Comparison of ENCODE assay signal across 8 mouse cellular contexts in the genomic region with DNA sequence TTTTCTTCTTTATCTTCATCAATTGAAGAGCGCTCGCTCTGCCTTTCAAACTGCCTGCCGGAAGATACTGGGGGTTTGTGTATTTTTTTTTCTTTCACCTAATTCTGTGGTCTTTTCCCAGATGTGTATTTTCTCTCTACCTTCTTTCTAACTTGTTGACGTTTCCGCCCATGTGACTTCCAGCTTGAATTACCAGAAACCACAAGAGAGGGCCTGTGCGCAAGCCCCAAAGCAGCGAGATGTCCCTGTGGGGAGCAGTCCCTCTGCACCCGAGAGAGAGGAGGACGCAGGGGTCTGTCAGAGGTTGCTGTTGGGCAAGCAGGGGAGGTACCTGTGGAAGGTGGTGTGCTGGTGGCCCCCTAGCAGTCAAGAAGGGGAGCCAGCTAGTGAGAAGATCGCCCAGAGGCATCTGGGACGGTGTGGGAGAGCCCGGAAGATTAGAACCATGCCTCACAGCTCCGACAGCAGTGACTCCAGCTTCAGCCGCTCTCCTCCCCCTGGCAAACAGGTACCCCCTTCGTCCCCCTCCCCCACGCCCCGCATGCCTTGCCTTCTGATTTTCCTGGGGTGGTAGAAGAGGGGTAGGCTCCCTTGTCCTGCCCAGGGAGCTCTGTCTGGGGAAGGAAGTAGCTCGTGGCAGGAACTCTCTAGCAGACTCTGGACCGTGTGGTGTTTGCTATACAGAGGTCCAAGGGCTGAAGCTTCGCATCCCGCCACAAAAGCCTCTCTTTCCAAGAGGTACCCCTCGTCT. TPM values are rescaled to one million over a fixed set of nuclear protein-coding genes. Genes with fewer than 3 reads are reported as not detected.
DNase-seq lines count a peak whose midpoint lies in the region; ATAC-seq lines count a peak whose summit lies in the region.

Gene Batf (plus strand): TSS at position 204 of the 751 bp plus-strand sequence.

- peak; percentile 66 for DNase-seq in spleen, postnatal 36 days (ENCODE audit: low spot score in 2 of 2)
- no peak for DNase-seq in adrenal gland, postnatal 10 days
- DNase-seq in right cerebral cortex, postnatal 25 days: no peak
- DNase-seq in adrenal gland, postnatal 25 days: no peak

- no peak within 1 kb of the TSS for H3K9ac ChIP-seq in midbrain, embryonic 15.5 days
- H3K9ac ChIP-seq in midbrain, embryonic 16.5 days (ENCODE audit: low read depth, low read length): no peak within 1 kb of the TSS
- peak within 1 kb of the TSS; percentile 66 for H3K9ac ChIP-seq in heart, embryonic 16.5 days (ENCODE audit: low read length)
- H3K9ac ChIP-seq in liver, embryonic 16.5 days (ENCODE audit: low read depth, low read length): no peak within 1 kb of the TSS

- no peak within 1 kb of the TSS for H3K4me3 ChIP-seq in midbrain, embryonic 15.5 days
- H3K4me3 ChIP-seq in midbrain, embryonic 16.5 days (ENCODE audit: low read depth, low read length): no peak within 1 kb of the TSS
- H3K4me3 ChIP-seq in heart, embryonic 16.5 days (ENCODE audit: low read length): peak within 1 kb of the TSS; percentile 45
- H3K4me3 ChIP-seq in liver, embryonic 16.5 days (ENCODE audit: low read depth, low read length): peak within 1 kb of the TSS; percentile 48

- H3K9me3 ChIP-seq in midbrain, embryonic 15.5 days: no peaks in the 10 kb centered on the region
- H3K9me3 ChIP-seq in midbrain, embryonic 16.5 days (replicated peaks; ENCODE audit: control insufficient read depth, low read length, poor library complexity, severe bottlenecking): no peaks in the 10 kb centered on the region
- no peaks in the 10 kb centered on the region; the same call in 1 of the 2 replicates for H3K9me3 ChIP-seq in heart, embryonic 16.5 days (replicated peaks; ENCODE audit: control insufficient read depth, low read length)
- H3K9me3 ChIP-seq in liver, embryonic 16.5 days (replicated peaks; ENCODE audit: control insufficient read depth, low read length): no peaks in the 10 kb centered on the region

- no peaks in the 10 kb centered on the region for H3K27me3 ChIP-seq in midbrain, embryonic 15.5 days (replicated peaks)
- H3K27me3 ChIP-seq in midbrain, embryonic 16.5 days (ENCODE audit: control insufficient read depth, insufficient read depth, low read depth, low read length): no peaks in the 10 kb centered on the region
- H3K27me3 ChIP-seq in heart, embryonic 16.5 days (ENCODE audit: control insufficient read depth, insufficient read depth, low read length): no peaks in the 10 kb centered on the region
- no peaks in the 10 kb centered on the region for H3K27me3 ChIP-seq in liver, embryonic 16.5 days (ENCODE audit: control insufficient read depth, insufficient read depth, low read depth, low read length)

- 48% methylated on average over 22 of the region's 22 CpGs for WGBS in midbrain, embryonic 15.5 days
- WGBS in midbrain, embryonic 16.5 days: 51% methylated on average over 21 of the region's 22 CpGs
- WGBS in heart, embryonic 16.5 days: 21% methylated on average over 22 of the region's 22 CpGs
- WGBS in liver, embryonic 16.5 days (ENCODE audit: insufficient replicate concordance): 3% methylated on average over 22 of the region's 22 CpGs

- peak within 1 kb of the TSS; percentile 5; the same call in 1 of the 2 replicates for H3K4me2 ChIP-seq in midbrain, embryonic 15.5 days
- no peak within 1 kb of the TSS for H3K4me2 ChIP-seq in midbrain, embryonic 16.5 days (ENCODE audit: low read length)
- peak within 1 kb of the TSS; percentile 57 for H3K4me2 ChIP-seq in heart, embryonic 16.5 days (ENCODE audit: low read depth, low read length)
- peak within 1 kb of the TSS; percentile 2 for H3K4me2 ChIP-seq in liver, embryonic 16.5 days (ENCODE audit: low read depth, low read length)

- no peaks in the 10 kb centered on the region for H3K36me3 ChIP-seq in midbrain, embryonic 15.5 days (replicated peaks)
- no peaks in the 10 kb centered on the region for H3K36me3 ChIP-seq in midbrain, embryonic 16.5 days (ENCODE audit: control insufficient read depth, insufficient read depth, low read length)
- H3K36me3 ChIP-seq in heart, embryonic 16.5 days (ENCODE audit: control insufficient read depth, insufficient read depth): no peaks in the 10 kb centered on the region
- H3K36me3 ChIP-seq in liver, embryonic 16.5 days (ENCODE audit: control insufficient read depth, insufficient read depth): no peaks in the 10 kb centered on the region

- no peak within 1 kb of the TSS for H3K27ac ChIP-seq in midbrain, embryonic 15.5 days
- H3K27ac ChIP-seq in midbrain, embryonic 16.5 days (ENCODE audit: low read length): no peak within 1 kb of the TSS
- H3K27ac ChIP-seq in heart, embryonic 16.5 days (ENCODE audit: low read length): no peak within 1 kb of the TSS
- no peak within 1 kb of the TSS for H3K27ac ChIP-seq in liver, embryonic 16.5 days (ENCODE audit: low read length)

- ATAC-seq in midbrain, embryonic 15.5 days (replicated peaks): no peak
- no peak for ATAC-seq in midbrain, embryonic 16.5 days
- peak; percentile 30 for ATAC-seq in heart, embryonic 16.5 days (replicated peaks; ENCODE audit: extremely low read depth, insufficient read depth, low FRiP score)
- ATAC-seq in liver, embryonic 16.5 days (ENCODE audit: low read depth): no peak

- no peaks in the 10 kb centered on the region for H3K4me1 ChIP-seq in midbrain, embryonic 15.5 days
- H3K4me1 ChIP-seq in midbrain, embryonic 16.5 days (ENCODE audit: control insufficient read depth, insufficient read depth, low read length): no peaks in the 10 kb centered on the region
- H3K4me1 ChIP-seq in heart, embryonic 16.5 days (ENCODE audit: control insufficient read depth, insufficient read depth, low read length): peaks cover 22% of the 10 kb centered on the region
- H3K4me1 ChIP-seq in liver, embryonic 16.5 days (ENCODE audit: control insufficient read depth, low read depth, low read length): no peaks in the 10 kb centered on the region

RNA-seq across cellular contexts. Expression of gene Batf, which starts in this region (rescaled TPM):
- polyA plus RNA-seq in midbrain, embryonic 15.5 days (2015; fragmentation: Nextera tagmentation; extraction: Ambion mirVana): 1.1 and 1.5 TPM in 2 replicates
- 0.59 and 1.3 TPM in 2 replicates for polyA plus RNA-seq in midbrain, embryonic 16.5 days (2015; fragmentation: Nextera tagmentation; extraction: Ambion mirVana)
- polyA plus RNA-seq in heart, embryonic 16.5 days (2015; fragmentation: Nextera tagmentation; extraction: Ambion mirVana): 5.1 and 6.8 TPM in 2 replicates
- 2.5 and 4.0 TPM in 2 replicates for polyA plus RNA-seq in liver, embryonic 16.5 days (2015; fragmentation: Nextera tagmentation; extraction: Ambion mirVana)
- 1 to 10 TPM; 1.2 to 1.6 TPM for total RNA-seq in adrenal gland, postnatal 10 days (2021)
- not detected in 2 replicates for total RNA-seq in adrenal gland, postnatal 25 days (2021)

Comparison
In these comparisons a context has a peak if more than half of its experiments do, and no peak if none do; other contexts are left out.
1. H3K4me3 ChIP-seq: peak in heart, embryonic 16.5 days (single experiment) and liver, embryonic 16.5 days (single experiment); none in midbrain, embryonic 15.5 days (single experiment) and midbrain, embryonic 16.5 days (single experiment).
2. DNase-seq: peak in spleen, postnatal 36 days (2 of 2); none in adrenal gland, postnatal 10 days (single experiment), right cerebral cortex, postnatal 25 days (single experiment) and adrenal gland, postnatal 25 days (single experiment).